Mouse (Mus musculus): ENCODE data around the gene Fastk. TPM values are rescaled to one million over a fixed set of nuclear protein-coding genes. Genes with fewer than 3 reads are reported as not detected.

Fastk gene
- polyA plus RNA-seq (2015; fragmentation: Nextera tagmentation; extraction: Ambion mirVana): 123 and 135 TPM in 2 replicates

DNA sequence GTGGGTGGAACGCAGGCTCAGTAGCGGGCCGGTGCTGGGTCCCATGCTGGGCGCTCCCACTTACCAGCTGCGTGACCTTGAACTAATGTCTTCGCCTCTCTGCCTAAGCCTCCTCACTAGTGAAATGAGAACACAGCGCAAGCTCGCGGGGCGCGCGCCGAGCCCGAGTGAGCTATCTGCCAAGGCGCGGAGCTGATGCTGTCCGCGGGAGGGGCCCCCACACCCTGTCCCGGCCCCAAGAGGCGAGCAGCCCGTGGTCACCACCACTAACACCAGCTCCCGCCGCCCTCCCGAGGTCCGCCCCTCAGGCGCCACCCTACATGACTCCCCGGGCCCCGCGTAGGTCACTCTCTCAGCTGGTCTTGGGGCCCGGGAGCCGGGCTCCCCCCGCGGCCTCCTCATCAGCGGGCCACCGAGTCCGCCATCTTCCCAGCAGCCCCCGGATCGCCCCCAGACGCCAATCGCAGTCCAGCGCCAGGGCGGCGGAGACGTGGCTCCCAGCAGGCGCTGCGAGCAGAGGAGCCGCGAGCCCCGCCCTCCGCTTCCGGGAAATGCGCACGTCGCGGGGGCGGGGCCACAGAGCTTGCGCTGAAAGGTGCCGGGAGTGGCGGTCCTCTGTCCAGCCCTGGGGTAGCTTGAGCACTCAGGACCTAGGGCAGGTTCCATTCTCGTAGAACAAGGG is at the start of gene Fastk:
Fastk (minus strand) TSS at position 542 of the 682 bp plus-strand sequence.
- Histone ChIP-seq H3K4me1 (peaks cover 36% of the 10 kb centered on the region), H3K4me3 (replicated peaks) (peak within 1 kb of the TSS; percentile 97), H3K36me3 (peaks cover 41% of the 10 kb centered on the region), H3K27ac (replicated peaks) (peak within 1 kb of the TSS; percentile 93), H3K27me3 (no peaks in the 10 kb centered on the region), H3K9ac (peak within 1 kb of the TSS; percentile 93), H3K4me2 (replicated peaks) (peak within 1 kb of the TSS; percentile 72), H3K9me3 (replicated peaks) (no peaks in the 10 kb centered on the region)
- whole genome bisulfite sequencing: under 1% methylated on average over 60 of the region's 60 CpGs
- ATAC-seq (ENCODE audit: insufficient number of reproducible peaks, low FRiP score, low TSS enrichment, low read depth): peak; percentile 88

DNA sequence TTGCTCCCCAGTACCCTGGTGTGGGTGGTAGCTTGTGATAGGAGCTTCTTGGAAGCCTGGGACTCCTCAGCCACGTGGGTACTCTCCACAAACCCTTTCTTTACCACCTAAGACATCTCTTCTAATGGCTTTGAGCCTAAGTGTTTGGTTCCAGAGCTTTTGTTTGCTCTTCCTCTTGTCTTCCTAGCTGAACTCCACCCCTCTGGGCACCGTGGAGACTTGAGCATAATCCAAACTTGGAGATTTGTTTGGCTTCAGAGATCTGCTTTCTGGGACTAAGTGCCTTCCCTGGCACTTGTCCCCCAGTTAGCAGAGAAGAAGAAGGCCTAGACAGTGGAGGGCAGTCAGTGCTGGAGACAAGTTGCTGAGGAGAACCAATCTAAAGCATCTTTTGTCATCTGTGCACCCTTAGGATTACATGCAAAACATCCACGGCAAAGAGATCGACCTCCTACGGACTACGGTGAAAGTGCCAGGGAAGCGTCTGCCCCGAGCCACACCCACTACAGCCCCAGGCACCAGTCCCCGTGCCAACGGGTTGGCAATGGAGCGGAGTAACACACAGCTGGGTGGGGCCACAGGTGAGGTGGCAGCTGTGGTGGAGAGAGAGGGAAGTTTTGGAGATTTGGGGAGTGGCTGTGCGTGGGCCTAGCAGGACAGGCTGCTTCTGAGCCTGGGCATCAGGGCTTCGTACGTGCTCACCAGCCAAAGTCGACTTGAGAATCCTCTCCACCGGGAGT is 47.6 kb upstream of the Fastk start:
- H3K27ac ChIP-seq (replicated peaks): no peak overlapping the region
- ATAC-seq (ENCODE audit: insufficient number of reproducible peaks, low FRiP score, low TSS enrichment, low read depth): no peak
- H3K36me3 ChIP-seq: peaks cover 87% of the 10 kb centered on the region
- H3K4me3 ChIP-seq (replicated peaks): no peak overlapping the region
- H3K4me1 ChIP-seq: no peaks in the 10 kb centered on the region; the same call in 1 of the 2 replicates
- 72% methylated on average over 16 of the region's 16 CpGs for WGBS
- H3K9ac ChIP-seq: no peak overlapping the region
- H3K27me3 ChIP-seq: no peaks in the 10 kb centered on the region
- H3K9me3 ChIP-seq (replicated peaks): no peaks in the 10 kb centered on the region
- no peak overlapping the region for H3K4me2 ChIP-seq (replicated peaks)

DNA sequence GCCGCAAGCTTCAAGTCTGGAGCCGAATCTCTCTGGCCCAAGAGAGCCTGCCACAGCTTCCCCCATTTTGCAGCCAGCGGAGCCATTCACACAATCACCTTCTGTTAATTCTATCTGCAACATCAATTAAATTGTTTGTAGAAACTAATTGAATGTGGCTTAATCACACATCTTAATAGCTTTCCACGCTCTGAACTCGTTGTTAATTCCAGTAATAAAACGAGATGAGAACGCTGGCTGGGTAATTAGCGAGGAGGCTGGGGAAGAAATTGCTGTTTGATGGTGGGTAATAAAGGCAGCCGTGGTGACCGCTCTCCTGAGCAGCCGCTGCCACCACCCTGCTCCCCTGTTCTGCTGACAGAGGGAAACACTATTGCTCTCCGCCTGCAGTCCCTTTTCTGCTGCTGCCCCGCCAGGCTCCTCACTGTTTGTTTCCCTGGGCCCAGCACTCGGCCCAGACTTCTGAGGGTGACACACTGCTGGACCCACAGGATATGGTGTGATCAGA is 45.4 kb upstream of the Fastk start:
- Histone ChIP-seq H3K9ac (no peak overlapping the region), H3K4me2 (replicated peaks) (no peak overlapping the region), H3K27ac (replicated peaks) (no peak overlapping the region), H3K27me3 (no peaks in the 10 kb centered on the region), H3K4me3 (replicated peaks) (no peak overlapping the region), H3K36me3 (peaks cover 87% of the 10 kb centered on the region), H3K4me1 (no peaks in the 10 kb centered on the region), H3K9me3 (replicated peaks) (no peaks in the 10 kb centered on the region)
- WGBS: 83% methylated on average over 14 of the region's 14 CpGs
- no peak for ATAC-seq (ENCODE audit: insufficient number of reproducible peaks, low FRiP score, low TSS enrichment, low read depth)

DNA sequence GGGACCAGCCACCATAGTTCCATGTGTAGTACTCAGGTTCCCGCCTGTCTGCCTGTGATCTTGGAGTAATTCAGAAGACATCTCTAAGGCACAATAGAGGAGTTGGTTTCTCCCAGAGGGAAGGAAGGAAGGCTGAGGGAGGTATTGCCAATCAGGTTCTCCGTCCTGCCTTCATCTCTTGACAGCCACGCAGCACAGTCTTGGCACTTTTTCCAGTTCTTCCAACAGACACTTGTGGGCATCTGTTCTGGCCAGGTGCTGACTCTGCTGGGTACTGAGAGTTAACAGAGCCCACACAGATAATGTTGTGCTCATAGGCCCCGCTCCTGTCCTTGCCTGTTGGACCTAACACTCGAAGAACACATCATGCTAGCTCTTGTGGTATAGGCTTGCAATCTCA is 41.7 kb upstream of the Fastk start:
- no peak overlapping the region for H3K27ac ChIP-seq (replicated peaks)
- no peak overlapping the region for H3K4me2 ChIP-seq (replicated peaks)
- no peaks in the 10 kb centered on the region for H3K27me3 ChIP-seq
- peaks cover 79% of the 10 kb centered on the region for H3K36me3 ChIP-seq
- H3K4me1 ChIP-seq: peaks cover 10% of the 10 kb centered on the region; the same call in 1 of the 2 replicates
- WGBS: 82% methylated on average over 5 of the region's 5 CpGs
- H3K9ac ChIP-seq: no peak overlapping the region
- H3K4me3 ChIP-seq (replicated peaks): no peak overlapping the region
- no peaks in the 10 kb centered on the region for H3K9me3 ChIP-seq (replicated peaks)
- ATAC-seq (ENCODE audit: insufficient number of reproducible peaks, low FRiP score, low TSS enrichment, low read depth): no peak

DNA sequence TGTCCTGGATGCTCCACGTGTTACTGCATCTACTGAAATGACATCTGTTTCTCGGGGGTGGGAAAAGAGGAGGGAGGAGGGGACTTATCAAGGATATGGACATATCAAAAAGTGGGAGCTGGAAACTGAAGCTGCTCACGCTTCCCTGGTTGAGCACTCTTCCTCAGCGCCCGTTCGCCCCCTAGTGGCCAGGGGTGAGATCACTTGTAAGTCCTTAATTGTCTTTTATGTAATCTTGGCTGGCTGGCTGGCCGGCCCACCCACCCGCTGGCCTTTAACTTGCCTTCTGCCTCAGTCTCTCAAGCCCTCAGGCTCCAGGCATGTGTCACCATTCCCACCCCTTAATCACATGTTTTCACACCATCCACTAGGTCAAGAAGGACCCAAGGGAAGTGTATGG is 41.0 kb upstream of the Fastk start:
- no peak overlapping the region for H3K9ac ChIP-seq
- no peak overlapping the region for H3K4me2 ChIP-seq (replicated peaks)
- no peaks in the 10 kb centered on the region for H3K27me3 ChIP-seq
- H3K27ac ChIP-seq (replicated peaks): no peak overlapping the region
- H3K4me3 ChIP-seq (replicated peaks): no peak overlapping the region
- peaks cover 10% of the 10 kb centered on the region; the same call in 1 of the 2 replicates for H3K4me1 ChIP-seq
- no peaks in the 10 kb centered on the region for H3K9me3 ChIP-seq (replicated peaks)
- no peak for ATAC-seq (ENCODE audit: insufficient number of reproducible peaks, low FRiP score, low TSS enrichment, low read depth)
- under 1% methylated on average over 8 of the region's 8 CpGs for WGBS
- H3K36me3 ChIP-seq: peaks cover 78% of the 10 kb centered on the region

DNA sequence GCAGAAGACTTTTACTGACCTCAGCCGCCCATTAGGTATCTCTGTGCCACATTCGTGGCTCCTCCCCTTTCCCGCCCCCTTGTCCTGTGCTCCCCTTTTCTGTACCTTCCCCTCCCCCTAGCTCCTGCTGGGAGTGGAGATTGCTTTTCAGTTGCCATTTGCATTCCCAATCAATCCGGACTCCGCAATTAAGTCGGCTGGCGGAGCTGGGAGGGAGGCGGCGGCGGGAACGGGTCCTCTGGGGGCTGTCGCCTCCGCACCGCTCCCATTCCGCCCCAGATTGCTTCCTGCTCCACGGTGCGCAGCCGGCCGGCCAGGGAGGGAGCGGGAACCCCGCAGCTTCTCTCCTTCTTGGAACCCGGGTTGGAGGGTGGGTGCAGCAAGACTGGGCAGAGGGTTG is 39.9 kb upstream of the Fastk start:
- 44% methylated on average over 22 of the region's 22 CpGs for WGBS
- no peak for ATAC-seq (ENCODE audit: insufficient number of reproducible peaks, low FRiP score, low TSS enrichment, low read depth)
- Histone ChIP-seq H3K27ac (replicated peaks) (no peak overlapping the region), H3K27me3 (no peaks in the 10 kb centered on the region), H3K4me2 (replicated peaks) (no peak overlapping the region), H3K4me1 (peaks cover 10% of the 10 kb centered on the region; the same call in 1 of the 2 replicates), H3K9ac (no peak overlapping the region), H3K36me3 (peaks cover 78% of the 10 kb centered on the region), H3K9me3 (replicated peaks) (no peaks in the 10 kb centered on the region), H3K4me3 (replicated peaks) (no peak overlapping the region)

DNA sequence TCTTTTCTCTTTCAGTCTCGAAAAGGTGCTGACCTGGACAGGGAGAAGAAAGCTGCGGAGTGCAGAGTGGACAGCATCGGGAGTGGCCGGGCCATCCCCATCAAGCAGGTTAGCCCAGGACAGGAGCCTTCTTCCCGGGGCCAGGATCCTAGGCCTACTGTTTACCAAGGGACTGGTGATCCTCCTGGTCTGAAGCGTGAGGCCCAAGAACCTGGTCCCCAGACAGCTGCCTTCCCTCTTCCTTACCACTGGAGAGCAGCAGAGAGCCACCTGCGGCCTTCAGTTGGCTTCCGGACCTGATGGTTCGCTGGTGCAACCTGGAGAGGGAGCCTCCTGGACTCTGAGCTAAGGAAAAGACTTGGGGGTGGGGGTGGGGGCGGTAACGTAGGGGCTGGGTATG is 38.2 kb upstream of the Fastk start:
- Histone ChIP-seq H3K4me2 (replicated peaks) (no peak overlapping the region), H3K36me3 (peaks cover 80% of the 10 kb centered on the region), H3K4me3 (replicated peaks) (no peak overlapping the region), H3K9ac (no peak overlapping the region), H3K4me1 (peaks cover 10% of the 10 kb centered on the region; the same call in 1 of the 2 replicates), H3K9me3 (replicated peaks) (no peaks in the 10 kb centered on the region), H3K27ac (replicated peaks) (no peak overlapping the region), H3K27me3 (no peaks in the 10 kb centered on the region)
- WGBS: 34% methylated on average over 11 of the region's 11 CpGs
- ATAC-seq (ENCODE audit: insufficient number of reproducible peaks, low FRiP score, low TSS enrichment, low read depth): no peak

DNA sequence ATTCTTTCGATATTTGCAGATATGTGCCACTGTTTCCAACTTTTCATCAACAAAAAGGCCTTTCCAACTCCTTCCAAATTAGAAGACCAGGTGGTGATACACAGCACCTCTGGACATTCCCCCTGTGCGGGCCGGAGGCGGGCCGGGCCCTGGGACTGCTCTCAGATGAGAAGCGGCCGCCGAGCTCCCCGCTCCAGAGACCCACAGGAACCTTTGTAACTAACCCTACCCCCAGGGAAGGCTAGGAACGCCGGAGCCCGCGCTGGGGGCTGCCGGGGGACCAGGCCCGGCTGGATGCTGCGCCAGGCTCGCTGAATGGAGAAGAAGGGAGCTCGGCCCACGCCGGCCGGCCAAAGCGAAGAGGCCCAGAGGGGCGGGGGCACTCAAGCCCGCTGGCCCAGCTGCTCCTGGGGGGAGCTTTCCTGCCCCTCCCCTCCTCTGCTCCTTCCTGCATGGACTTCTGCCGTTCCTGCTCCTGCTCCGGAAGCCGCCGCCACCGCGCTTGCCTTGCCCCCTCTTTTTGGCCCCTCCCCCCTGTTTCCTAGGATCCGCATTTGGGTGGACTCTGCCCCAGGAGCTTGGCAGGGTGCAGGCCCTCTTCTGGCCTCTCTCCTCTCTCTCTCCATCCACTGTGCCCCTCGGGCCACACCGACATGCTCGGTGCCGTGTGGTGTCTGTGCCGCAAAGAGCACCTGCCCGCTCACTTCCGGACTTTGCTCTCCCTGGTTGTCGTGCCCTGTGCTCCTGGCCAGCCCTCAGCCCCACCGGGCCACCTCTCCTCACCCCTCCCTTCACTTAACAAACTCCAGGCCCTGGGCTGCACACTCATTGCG is 37.4 kb upstream of the Fastk start:
- no peak overlapping the region for H3K4me2 ChIP-seq (replicated peaks)
- H3K4me3 ChIP-seq (replicated peaks): no peak overlapping the region
- no peaks in the 10 kb centered on the region for H3K27me3 ChIP-seq
- peaks cover 10% of the 10 kb centered on the region; the same call in 1 of the 2 replicates for H3K4me1 ChIP-seq
- no peak for ATAC-seq (ENCODE audit: insufficient number of reproducible peaks, low FRiP score, low TSS enrichment, low read depth)
- H3K9ac ChIP-seq: no peak overlapping the region
- H3K27ac ChIP-seq (replicated peaks): no peak overlapping the region
- 55% methylated on average over 41 of the region's 41 CpGs for WGBS
- peaks cover 80% of the 10 kb centered on the region for H3K36me3 ChIP-seq
- no peaks in the 10 kb centered on the region for H3K9me3 ChIP-seq (replicated peaks)

DNA sequence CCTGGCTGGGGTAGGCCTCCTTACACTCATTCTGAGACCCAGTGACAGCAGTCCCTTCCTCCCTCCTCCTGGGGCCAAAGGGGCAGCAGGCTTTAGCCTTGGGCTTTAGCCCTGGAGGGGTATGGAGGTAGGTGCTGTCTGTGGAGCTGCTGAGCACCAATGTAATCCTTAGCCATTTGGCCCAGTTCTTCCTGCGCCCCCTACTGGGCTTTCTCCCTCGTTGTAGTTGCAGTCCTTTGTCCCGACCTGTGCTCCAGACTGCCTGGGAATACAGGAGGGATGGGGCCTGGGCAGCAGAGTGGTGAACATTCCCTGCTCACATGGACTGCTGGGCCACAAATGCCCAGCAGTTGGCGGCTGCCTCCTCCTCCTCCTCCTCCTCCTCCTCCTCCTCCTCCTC is 36.6 kb upstream of the Fastk start:
- 4% methylated on average over 3 of the region's 4 CpGs for WGBS

DNA sequence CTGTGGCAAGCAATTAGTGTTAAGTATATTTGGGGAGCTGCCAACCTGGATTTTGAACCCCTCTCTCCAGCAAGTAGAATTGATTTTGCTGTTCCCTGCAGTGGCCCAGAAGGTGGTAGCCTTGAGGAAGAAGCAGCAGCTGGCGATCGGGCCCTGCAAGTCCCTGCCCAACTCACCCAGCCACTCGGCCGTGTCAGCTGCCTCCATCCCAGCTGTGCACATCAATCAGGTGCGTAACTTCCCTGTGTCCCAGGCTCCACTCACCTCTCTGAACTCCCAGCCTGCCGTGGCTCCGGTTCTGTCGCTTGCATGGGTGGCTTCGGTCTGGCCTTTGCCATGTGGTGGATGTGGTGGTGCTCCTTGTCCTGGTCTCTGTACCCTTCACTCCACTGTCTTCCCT is 32.8 kb upstream of the Fastk start:
- Histone ChIP-seq H3K4me3 (replicated peaks) (no peak overlapping the region), H3K4me2 (replicated peaks) (no peak overlapping the region), H3K4me1 (peaks cover 47% of the 10 kb centered on the region), H3K9me3 (replicated peaks) (no peaks in the 10 kb centered on the region), H3K9ac (no peak overlapping the region), H3K36me3 (peaks cover 61% of the 10 kb centered on the region), H3K27me3 (peaks cover 13% of the 10 kb centered on the region), H3K27ac (replicated peaks) (no peak overlapping the region)
- no peak for ATAC-seq (ENCODE audit: insufficient number of reproducible peaks, low FRiP score, low TSS enrichment, low read depth)
- WGBS: 85% methylated on average over 9 of the region's 9 CpGs

More for the DNA sequence above, 36.6 kb upstream of the Fastk start:
- Histone ChIP-seq H3K9ac (no peak overlapping the region), H3K27me3 (no peaks in the 10 kb centered on the region), H3K4me3 (replicated peaks) (no peak overlapping the region), H3K4me2 (replicated peaks) (no peak overlapping the region), H3K27ac (replicated peaks) (no peak overlapping the region), H3K4me1 (peaks cover 13% of the 10 kb centered on the region; the same call in 1 of the 2 replicates), H3K9me3 (replicated peaks) (no peaks in the 10 kb centered on the region), H3K36me3 (peaks cover 79% of the 10 kb centered on the region)
- ATAC-seq (ENCODE audit: insufficient number of reproducible peaks, low FRiP score, low TSS enrichment, low read depth): peak; percentile 6; the same call in 1 of the 2 replicates
